Mouse (Mus musculus) G1E (cell line): ENCODE measurements around the gene Vmn1r123. TPM values are rescaled to one million over a fixed set of nuclear protein-coding genes. Genes with fewer than 3 reads are reported as not detected.
"Not testable (repeated sequence)": the region's sequence is repeated elsewhere in the genome, so short reads cannot be mapped to it uniquely, and the experiment has no call there.

Experiments used
- ATAC-seq: 2 replicates; pipeline ENCODE4 v1.8.0; 2016; ENCODE audit warnings: mild to moderate bottlenecking; ENCODE audit not compliant: insufficient number of reproducible peaks, poor library complexity, low FRiP score, severe bottlenecking; ENCODE audit errors: extremely low read depth
- DNase-seq: peaks from one replicate; pipeline ENCODE4 v3.0.0; 2012; ENCODE audit warnings: low spot score
- H3K27me3 ChIP-seq: 2 replicates; pipeline ENCODE4 v1.6.1; 2012; ENCODE audit warnings: mild to moderate bottlenecking, low read length, inconsistent platforms; ENCODE audit not compliant: insufficient read depth
- H3K36me3 ChIP-seq: replicated peaks from 2 replicates; pipeline ENCODE3; 2012; ENCODE audit warnings: mild to moderate bottlenecking, inconsistent platforms
- H3K4me1 ChIP-seq: 2 replicates; pipeline ENCODE4 v1.6.1; 2012; ENCODE audit warnings: low read depth, low read length, inconsistent platforms, mixed read lengths; ENCODE audit not compliant: insufficient read depth
- H3K4me3 ChIP-seq: 2 replicates; pipeline ENCODE4 v1.5.1; 2012; ENCODE audit warnings: low read depth, mild to moderate bottlenecking, inconsistent platforms, low read length, moderate library complexity, mixed read lengths
- H3K9me3 ChIP-seq: replicated peaks from 2 replicates; pipeline ENCODE4 v1.6.1; 2012; ENCODE audit warnings: inconsistent platforms
- polyA plus RNA-seq: library from polyadenylated mRNA; stranded (reverse); fragments of >175 nt; gene quantifications from 2 replicates; pipeline ENCODE4 v1.2.3, GENCODE M21; 2012
- total RNA-seq, 2 experiments: library from RNA; stranded (forward) in 1 of 2; stranded (reverse) in 1 of 2; fragments of 200-1000 nt in 1 of 2; fragments of >200 nt in 1 of 2; fragmentation: Nextera tagmentation in 1 of 2; gene quantifications; 2 replicates each; pipeline ENCODE4 v1.2.3; 2014 to 2017

The Vmn1r123 gene
- not detected in 2 replicates for total RNA-seq (2014; fragmentation: Nextera tagmentation)
- not detected in 2 replicates for total RNA-seq (2017)
- polyA plus RNA-seq = not detected in 2 replicates

GRCm38 (mm10) chr7:21161885-21162284 lies at the start of gene Vmn1r123:
Vmn1r123 (plus strand) TSS chr7:21162185.
- not testable (repeated sequence) for H3K36me3 ChIP-seq, H3K4me1 ChIP-seq, ATAC-seq, H3K27me3 ChIP-seq, H3K9me3 ChIP-seq, H3K4me3 ChIP-seq, DNase-seq

- not testable (repeated sequence) for ATAC-seq, H3K36me3 ChIP-seq, H3K4me1 ChIP-seq, DNase-seq, H3K4me3 ChIP-seq, H3K9me3 ChIP-seq, H3K27me3 ChIP-seq
Measured at GRCm38 (mm10) chr7:21134028-21134427, 28.0 kb upstream of the Vmn1r123 start, which contains the start of gene Vmn1r122. Vmn1r122 (minus strand) TSS chr7:21134128.

- not testable (repeated sequence) for H3K4me1 ChIP-seq, H3K36me3 ChIP-seq, H3K9me3 ChIP-seq, DNase-seq, H3K27me3 ChIP-seq, ATAC-seq, H3K4me3 ChIP-seq
Measured at GRCm38 (mm10) chr7:21190323-21190722, 28.3 kb downstream of the Vmn1r123 start, which contains the start of gene Gm5157. Gm5157 (minus strand) TSS chr7:21190423.

Other genes with a start within 250 kb of the Vmn1r123 start
- gene Vmn1r118, start 249.8 kb upstream of the Vmn1r123 start, total RNA-seq (2014; fragmentation: Nextera tagmentation) = not detected in 2 replicates
- gene Vmn1r118, start 249.8 kb upstream of the Vmn1r123 start, total RNA-seq (2017) = not detected in 2 replicates
- gene Vmn1r118, start 249.8 kb upstream of the Vmn1r123 start, polyA plus RNA-seq = not detected in 2 replicates
- gene Vmn1r119, start 149.7 kb upstream of the Vmn1r123 start, total RNA-seq (2014; fragmentation: Nextera tagmentation) = not detected in 2 replicates
- gene Vmn1r119, start 149.7 kb upstream of the Vmn1r123 start, total RNA-seq (2017) = not detected in 2 replicates
- gene Vmn1r119, start 149.7 kb upstream of the Vmn1r123 start, polyA plus RNA-seq = not detected in 2 replicates
- gene Vmn1r120, start 108.4 kb upstream of the Vmn1r123 start, total RNA-seq (2014; fragmentation: Nextera tagmentation) = not detected in 2 replicates
- gene Vmn1r120, start 108.4 kb upstream of the Vmn1r123 start, total RNA-seq (2017) = not detected in 2 replicates
- gene Vmn1r120, start 108.4 kb upstream of the Vmn1r123 start, polyA plus RNA-seq = not detected in 2 replicates
- not detected in 2 replicates for gene Vmn1r121, start 63.7 kb upstream of the Vmn1r123 start, total RNA-seq (2014; fragmentation: Nextera tagmentation)
- gene Vmn1r121, start 63.7 kb upstream of the Vmn1r123 start, total RNA-seq (2017) = not detected in 2 replicates
- gene Vmn1r121, start 63.7 kb upstream of the Vmn1r123 start, polyA plus RNA-seq = not detected in 2 replicates
- gene Vmn1r122, start 28.1 kb upstream of the Vmn1r123 start, total RNA-seq (2014; fragmentation: Nextera tagmentation) = not detected in 2 replicates
- gene Vmn1r122, start 28.1 kb upstream of the Vmn1r123 start, total RNA-seq (2017) = not detected in 2 replicates
- not detected in 2 replicates for gene Vmn1r122, start 28.1 kb upstream of the Vmn1r123 start, polyA plus RNA-seq
- gene Gm5157, start 28.2 kb downstream of the Vmn1r123 start, total RNA-seq (2014; fragmentation: Nextera tagmentation) = not detected in 2 replicates
- 0.11 and 0.23 TPM in 2 replicates for gene Gm5157, start 28.2 kb downstream of the Vmn1r123 start, total RNA-seq (2017)
- gene Gm5157, start 28.2 kb downstream of the Vmn1r123 start, polyA plus RNA-seq = not detected in 2 replicates
- gene Vmn1r124, start 98.4 kb downstream of the Vmn1r123 start, total RNA-seq (2014; fragmentation: Nextera tagmentation) = not detected in 2 replicates
- gene Vmn1r124, start 98.4 kb downstream of the Vmn1r123 start, total RNA-seq (2017) = 0.16 TPM in 1 of 2 replicates, not detected in the other
- gene Vmn1r124, start 98.4 kb downstream of the Vmn1r123 start, polyA plus RNA-seq = not detected in 2 replicates
- not detected in 2 replicates for gene Vmn1r125, start 110.0 kb downstream of the Vmn1r123 start, total RNA-seq (2014; fragmentation: Nextera tagmentation)
- not detected in 2 replicates for gene Vmn1r125, start 110.0 kb downstream of the Vmn1r123 start, total RNA-seq (2017)
- gene Vmn1r125, start 110.0 kb downstream of the Vmn1r123 start, polyA plus RNA-seq = not detected in 2 replicates
- gene Vmn1r126, start 139.3 kb downstream of the Vmn1r123 start, total RNA-seq (2014; fragmentation: Nextera tagmentation) = not detected in 2 replicates
- gene Vmn1r126, start 139.3 kb downstream of the Vmn1r123 start, total RNA-seq (2017) = not detected in 2 replicates
- gene Vmn1r126, start 139.3 kb downstream of the Vmn1r123 start, polyA plus RNA-seq = not detected in 2 replicates
- not detected in 2 replicates for gene Vmn1r127, start 157.7 kb downstream of the Vmn1r123 start, total RNA-seq (2014; fragmentation: Nextera tagmentation)
- gene Vmn1r127, start 157.7 kb downstream of the Vmn1r123 start, total RNA-seq (2017) = not detected in 2 replicates
- not detected in 2 replicates for gene Vmn1r127, start 157.7 kb downstream of the Vmn1r123 start, polyA plus RNA-seq
- not detected in 2 replicates for gene Vmn1r128, start 187.2 kb downstream of the Vmn1r123 start, total RNA-seq (2014; fragmentation: Nextera tagmentation)
- not detected in 2 replicates for gene Vmn1r128, start 187.2 kb downstream of the Vmn1r123 start, total RNA-seq (2017)
- gene Vmn1r128, start 187.2 kb downstream of the Vmn1r123 start, polyA plus RNA-seq = not detected in 2 replicates
- gene Vmn1r129, start 199.1 kb downstream of the Vmn1r123 start, total RNA-seq (2014; fragmentation: Nextera tagmentation) = not detected in 2 replicates
- gene Vmn1r129, start 199.1 kb downstream of the Vmn1r123 start, total RNA-seq (2017) = not detected in 2 replicates
- not detected in 2 replicates for gene Vmn1r129, start 199.1 kb downstream of the Vmn1r123 start, polyA plus RNA-seq